Mouse (Mus musculus): ENCODE data around the gene Rag1. TPM values are rescaled to one million over a fixed set of nuclear protein-coding genes. Genes with fewer than 3 reads are reported as not detected.

The Rag1 gene
- total and polyA plus RNA-seq, 3 experiments: not detected

- Histone ChIP-seq H3K4me1 (ENCODE audit: control insufficient read depth in 1 of 2, insufficient read depth in 2 of 2) (no peaks in the 10 kb centered on the region), H3K4me3 (replicated peaks in 1 of 3; ENCODE audit: low read depth in 2 of 3, low read length in 2 of 3, poor library complexity in 1 of 3) (no peak overlapping the region), H3K79me2 (replicated peaks; ENCODE audit: control insufficient read depth, extremely low read depth, insufficient read depth, poor library complexity, severe bottlenecking) (no peaks in the 10 kb centered on the region), H3K27me3 (replicated peaks) (no peaks in the 10 kb centered on the region), H3K36me3 (replicated peaks in 1 of 2; ENCODE audit: control insufficient read depth in 1 of 2, insufficient read depth in 1 of 2, low read length in 1 of 2) (peaks cover 53 to 84% of the 10 kb centered on the region in 2 experiments), H3K4me2 (ENCODE audit: insufficient read depth, low read depth, poor library complexity, severe bottlenecking) (no peak overlapping the region), H3K9me3 (replicated peaks; ENCODE audit: low read length) (no peaks in the 10 kb centered on the region), H3K27ac (ENCODE audit: insufficient read depth, low read depth) (no peak overlapping the region), H3K9ac (ENCODE audit: insufficient read depth, low read depth) (no peak overlapping the region)
- DNase-seq (ENCODE audit: extremely low read depth): no peak
- TF ChIP-seq ZMIZ1 (IDR thresholded peaks at IDR 0.05; ENCODE audit: low read depth, low read length) (no peak), KAT2A (IDR thresholded peaks at IDR 0.05; ENCODE audit: insufficient replicate concordance, low read length) (no peak), TBP (conservative IDR thresholded peaks at IDR 0.05; ENCODE audit: low read depth, low read length) (no peak), SMC3 (IDR thresholded peaks at IDR 0.05; ENCODE audit: low read depth, low read length) (no peak), USF1 (IDR thresholded peaks at IDR 0.05; ENCODE audit: low read depth, low read length) (no peak), POLR2A (IDR thresholded peaks at IDR 0.05; ENCODE audit: low read depth, low read length) (no peak), CTCF (conservative IDR thresholded peaks at IDR 0.05 in 1 of 2, IDR thresholded peaks at IDR 0.05 in 1 of 2; ENCODE audit: low read depth in 2 of 2, low read length in 2 of 2) (no peak), ZC3H11A (IDR thresholded peaks at IDR 0.05; ENCODE audit: low read depth, low read length) (no peak), BHLHE40 (IDR thresholded peaks at IDR 0.05; ENCODE audit: low read depth, low read length) (no peak), MEF2A (IDR thresholded peaks at IDR 0.05; ENCODE audit: borderline replicate concordance, low read depth, low read length) (no peak), GABPA (IDR thresholded peaks at IDR 0.05; ENCODE audit: insufficient replicate concordance, low read depth, low read length) (no peak), JUND (conservative IDR thresholded peaks at IDR 0.05; ENCODE audit: low read depth, low read length) (no peak), NRF1 (IDR thresholded peaks at IDR 0.05; ENCODE audit: low read depth, low read length) (no peak), ZNF384 (IDR thresholded peaks at IDR 0.05; ENCODE audit: low read depth, low read length) (no peak), JUN (IDR thresholded peaks at IDR 0.05; ENCODE audit: insufficient read depth, low read depth, low read length) (no peak), MAZ (IDR thresholded peaks at IDR 0.05; ENCODE audit: low read depth, low read length) (no peak), E2F4 (IDR thresholded peaks at IDR 0.05; ENCODE audit: insufficient replicate concordance, low read depth, low read length) (no peak)
- in situ Hi-C loops (cut with MboI; ENCODE audit: low pct_ligation_motif_present, low pct_unique_long_range_greater_than_20kb, low sequenced_read_pairs) (no loop called here), dilution Hi-C loops (cut with MboI; ENCODE audit: extremely low pct_ligation_motif_present, extremely low pct_unique_long_range_greater_than_20kb, low sequenced_read_pairs) (no loop called here)
Measured at GRCm38 (mm10) chr2:101690252-101690827, 41.0 kb upstream of the Rag1 start.

- TF ChIP-seq ETS1 (conservative IDR thresholded peaks at IDR 0.05; ENCODE audit: low read depth, low read length): no peak
- TF ChIP-seq TCF12 (IDR thresholded peaks at IDR 0.05; ENCODE audit: low read depth, low read length): no peak
- TF ChIP-seq CHD1 (IDR thresholded peaks at IDR 0.05; ENCODE audit: low read depth, low read length): no peak
- TF ChIP-seq UBTF (IDR thresholded peaks at IDR 0.05; ENCODE audit: low read depth, low read length): no peak
- no peak for TF ChIP-seq EP300 (IDR thresholded peaks at IDR 0.05; ENCODE audit: low read length)
- no peak for TF ChIP-seq PAX5 (IDR thresholded peaks at IDR 0.05; ENCODE audit: low read length)
- no peak for TF ChIP-seq ZNF384 (IDR thresholded peaks at IDR 0.05; ENCODE audit: low read depth, low read length)
- TF ChIP-seq CTCF (conservative IDR thresholded peaks at IDR 0.05 in 1 of 2, IDR thresholded peaks at IDR 0.05 in 1 of 2; ENCODE audit: low read depth in 2 of 2, low read length in 2 of 2): no peak
- TF ChIP-seq MAX (IDR thresholded peaks at IDR 0.05; ENCODE audit: low read length): no peak
- TF ChIP-seq USF1 (IDR thresholded peaks at IDR 0.05; ENCODE audit: low read depth, low read length): no peak
- TF ChIP-seq USF2 (conservative IDR thresholded peaks at IDR 0.05; ENCODE audit: low read depth, low read length): no peak
- peaks cover 53 to 85% of the 10 kb centered on the region in 2 experiments for H3K36me3 ChIP-seq (replicated peaks in 1 of 2; ENCODE audit: control insufficient read depth in 1 of 2, insufficient read depth in 1 of 2, low read length in 1 of 2)
Measured at GRCm38 (mm10) chr2:101688011-101688410, 38.7 kb upstream of the Rag1 start.

More at GRCm38 (mm10) chr2:101688011-101688410, 38.7 kb upstream of the Rag1 start:
- H3K27me3 ChIP-seq (replicated peaks): no peaks in the 10 kb centered on the region
- no peak overlapping the region for H3K4me3 ChIP-seq (replicated peaks in 1 of 3; ENCODE audit: low read depth in 2 of 3, low read length in 2 of 3, poor library complexity in 1 of 3)
- dilution Hi-C loops (cut with MboI; ENCODE audit: extremely low pct_ligation_motif_present, extremely low pct_unique_long_range_greater_than_20kb, low sequenced_read_pairs): no loop called here
- H3K9ac ChIP-seq (ENCODE audit: insufficient read depth, low read depth): no peak overlapping the region
- H3K79me2 ChIP-seq (replicated peaks; ENCODE audit: control insufficient read depth, extremely low read depth, insufficient read depth, poor library complexity, severe bottlenecking): peaks cover 3% of the 10 kb centered on the region; the same call in 1 of the 2 replicates
- no peak overlapping the region for H3K4me2 ChIP-seq (ENCODE audit: insufficient read depth, low read depth, poor library complexity, severe bottlenecking)
- H3K4me1 ChIP-seq (ENCODE audit: control insufficient read depth in 1 of 2, insufficient read depth in 2 of 2): no peaks in the 10 kb centered on the region
- in situ Hi-C loops (cut with MboI; ENCODE audit: low pct_ligation_motif_present, low pct_unique_long_range_greater_than_20kb, low sequenced_read_pairs): no loop called here
- no peak overlapping the region for H3K27ac ChIP-seq (ENCODE audit: insufficient read depth, low read depth)
- no peaks in the 10 kb centered on the region for H3K9me3 ChIP-seq (replicated peaks; ENCODE audit: low read length)
- no peak for DNase-seq (ENCODE audit: extremely low read depth)
